Mouse (Mus musculus): Measurements from ENCODE around the gene Cpm. TPM values are rescaled to one million over a fixed set of nuclear protein-coding genes. Genes with fewer than 3 reads are reported as not detected.

The Cpm gene
- polyA plus RNA-seq, 1 experiment from 2014 or later: 43.6 TPM

Other genes starting within 250 kb of the Cpm start
- gene Cpsf6, start 249.5 kb upstream of the Cpm start, polyA plus RNA-seq (2014; fragmentation: Nextera tagmentation; extraction: Ambion mirVana): 125 and 146 TPM in 2 replicates
- gene Mdm2, start 81.3 kb downstream of the Cpm start, polyA plus RNA-seq (2014; fragmentation: Nextera tagmentation; extraction: Ambion mirVana): 33.8 and 34.1 TPM in 2 replicates
- gene Slc35e3, start 116.9 kb downstream of the Cpm start, polyA plus RNA-seq (2014; fragmentation: Nextera tagmentation; extraction: Ambion mirVana): 15.5 and 19.4 TPM in 2 replicates
- gene Nup107, start 163.2 kb downstream of the Cpm start, polyA plus RNA-seq (2014; fragmentation: Nextera tagmentation; extraction: Ambion mirVana): 50.6 and 59.6 TPM in 2 replicates
- gene Rap1b, start 216.5 kb downstream of the Cpm start, polyA plus RNA-seq (2014; fragmentation: Nextera tagmentation; extraction: Ambion mirVana): 202 and 204 TPM in 2 replicates

Data from embryonic facial prominence, embryonic 14.5 days (tissue).